Mouse (Mus musculus) hindbrain, embryonic 16.5 days (tissue): ENCODE data around the gene Ralgapb. TPM values are rescaled to one million over a fixed set of nuclear protein-coding genes. Genes with fewer than 3 reads are reported as not detected.

Experiments
- ATAC-seq: fragments of 200-750 bp; cut with Nextera tagmentation; 2 replicates; pipeline ENCODE4 v1.8.0; 2017; ENCODE audit warnings: moderate TSS enrichment, moderate library complexity
- H3K27ac ChIP-seq: fragments of 300-500 bp; sonication (generic); 2 replicates; pipeline ENCODE4 v1.5.1; 2014; ENCODE audit warnings: low read depth, mild to moderate bottlenecking, control low read depth, low read length, moderate library complexity
- H3K27me3 ChIP-seq: fragments of 300-500 bp; sonication (generic); replicated peaks from 2 replicates; pipeline ENCODE4 v1.6.1; 2014; ENCODE audit warnings: low read length; ENCODE audit not compliant: control insufficient read depth, insufficient read depth
- H3K36me3 ChIP-seq: fragments of 300-500 bp; sonication (generic); 2 replicates; pipeline ENCODE4 v1.6.1; 2014; ENCODE audit warnings: mild to moderate bottlenecking, low read length, moderate library complexity, mixed read lengths; ENCODE audit not compliant: control insufficient read depth, insufficient read depth
- H3K4me1 ChIP-seq: fragments of 300-500 bp; sonication (generic); 2 replicates; pipeline ENCODE4 v1.6.1; 2014; ENCODE audit warnings: low read depth, low read length; ENCODE audit not compliant: control insufficient read depth, insufficient read depth
- H3K4me2 ChIP-seq: fragments of 300-500 bp; sonication (generic); 2 replicates; pipeline ENCODE4 v1.6.1; 2014; ENCODE audit warnings: mild to moderate bottlenecking, low read length, control low read depth, moderate library complexity
- H3K4me3 ChIP-seq: fragments of 300-500 bp; sonication (generic); 2 replicates; pipeline ENCODE4 v1.5.1; 2014; ENCODE audit warnings: mild to moderate bottlenecking, low read length, control low read depth, moderate library complexity
- H3K9ac ChIP-seq: fragments of 300-500 bp; sonication (generic); 2 replicates; pipeline ENCODE4 v1.6.1; 2014; ENCODE audit warnings: low read depth, mild to moderate bottlenecking, control low read depth, low read length, moderate library complexity
- H3K9me3 ChIP-seq: fragments of 300-500 bp; sonication (generic); 2 replicates; pipeline ENCODE4 v1.6.1; 2014; ENCODE audit warnings: mild to moderate bottlenecking, low read length, moderate library complexity; ENCODE audit not compliant: control insufficient read depth
- WGBS: fragments of 180-500 bp; shearing (Covaris S2); extraction: QIAGEN DNeasy Blood & Tissue Kit; methylation state at CpG from one replicate; pipeline ENCODE4 v1.1.7; 2014; 5-methylcytosine and 5-hydroxymethylcytosine counted together
- polyA plus RNA-seq: library from polyadenylated mRNA; unstranded; fragments of >200 nt; fragmentation: Nextera tagmentation; extraction: Ambion mirVana; gene quantifications from 2 replicates; pipeline ENCODE4 v1.2.1, GENCODE M21; 2015

Ralgapb gene
- polyA plus RNA-seq, 1 experiment from 2014 or later: 19.1 TPM

DNA sequence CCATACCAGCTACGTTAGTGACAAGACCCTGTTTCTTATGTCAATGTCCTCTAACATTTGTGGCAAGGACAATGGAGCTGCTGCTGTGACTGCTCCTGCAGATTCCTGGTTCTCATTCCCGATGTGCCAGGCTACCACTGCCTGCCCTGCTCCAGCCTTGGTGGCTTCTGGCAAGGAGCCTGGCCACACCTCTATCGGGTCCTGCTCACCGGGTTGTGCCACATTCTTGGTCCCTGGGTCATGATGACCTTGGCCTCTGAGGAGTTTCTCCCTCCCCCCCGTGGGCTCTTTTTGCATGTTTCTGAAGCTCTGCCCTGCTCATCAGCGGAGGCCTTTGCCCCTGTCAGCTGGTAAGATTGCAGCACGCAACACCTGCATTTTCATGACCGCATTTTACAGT lies 113.4 kb downstream of the Ralgapb start:
- Histone ChIP-seq H3K4me3 (no peak overlapping the region), H3K4me1 (no peaks in the 10 kb centered on the region), H3K4me2 (no peak overlapping the region), H3K36me3 (no peaks in the 10 kb centered on the region), H3K27me3 (no peaks in the 10 kb centered on the region), H3K27ac (no peak overlapping the region), H3K9me3 (no peaks in the 10 kb centered on the region), H3K9ac (no peak overlapping the region)
- 70% methylated on average over 8 of the region's 8 CpGs for WGBS
- no peak for ATAC-seq

DNA sequence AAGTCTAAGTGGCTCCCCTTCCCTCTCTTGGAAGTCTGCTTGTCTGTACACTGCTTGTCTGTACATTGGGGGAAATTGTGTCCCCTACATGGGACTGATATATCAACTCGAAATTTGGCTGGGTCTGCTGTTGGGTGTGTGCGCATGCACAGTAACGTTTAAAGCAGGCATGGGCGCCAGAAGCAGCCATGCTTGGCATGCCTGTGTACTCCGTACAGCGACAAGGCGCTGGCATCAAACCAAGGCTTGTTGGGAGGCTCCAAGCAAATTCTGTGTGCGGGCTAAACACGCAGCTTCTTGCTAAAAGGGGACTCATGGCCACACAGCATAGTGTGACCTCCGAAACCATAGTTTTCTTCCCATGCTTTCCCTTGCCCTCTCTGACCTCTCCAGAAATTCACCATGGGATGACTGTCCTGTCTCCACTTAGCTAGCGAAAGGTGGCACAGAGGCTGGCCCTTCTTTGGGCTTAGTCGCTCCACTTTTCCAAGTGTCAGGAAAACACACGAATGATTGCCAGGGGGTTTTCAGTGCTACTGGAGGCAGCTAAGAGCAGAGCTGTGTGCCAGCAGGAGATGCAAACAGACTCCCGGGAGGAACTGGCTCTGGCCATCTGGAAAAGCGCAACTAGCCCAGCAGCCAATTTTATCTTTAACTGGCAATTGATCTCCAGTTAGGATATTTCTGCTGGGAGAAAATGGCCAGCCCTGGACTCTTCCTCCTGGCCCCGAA lies 114.6 kb downstream of the Ralgapb start:
- H3K4me3 ChIP-seq: no peak overlapping the region
- H3K36me3 ChIP-seq: no peaks in the 10 kb centered on the region
- no peak overlapping the region for H3K9ac ChIP-seq
- no peak overlapping the region for H3K4me2 ChIP-seq
- H3K4me1 ChIP-seq: no peaks in the 10 kb centered on the region
- ATAC-seq: no peak
- no peaks in the 10 kb centered on the region for H3K27me3 ChIP-seq
- no peaks in the 10 kb centered on the region for H3K9me3 ChIP-seq
- no peak overlapping the region for H3K27ac ChIP-seq
- 65% methylated on average over 16 of the region's 16 CpGs for WGBS

DNA sequence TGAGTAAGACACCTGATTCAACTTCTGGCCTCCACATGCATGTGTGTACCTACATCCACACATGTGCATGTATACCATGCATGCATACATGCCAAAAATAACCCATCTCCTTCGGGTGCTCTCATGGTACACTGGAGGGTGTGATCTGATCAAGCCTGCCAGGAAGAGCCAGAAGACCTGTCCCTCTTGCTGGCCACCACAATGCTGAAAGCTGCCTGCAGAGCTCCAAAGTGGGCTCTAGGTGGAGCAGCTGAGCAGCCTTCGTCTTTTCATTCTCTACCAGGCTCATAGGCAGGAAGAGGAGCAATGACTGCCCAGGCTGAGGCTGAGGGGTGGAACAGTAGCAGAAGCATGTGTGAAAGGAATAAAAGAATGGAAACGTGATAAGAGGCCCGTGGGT lies 124.4 kb downstream of the Ralgapb start:
- no peak overlapping the region for H3K9ac ChIP-seq
- no peaks in the 10 kb centered on the region for H3K9me3 ChIP-seq
- 11% methylated on average over 4 of the region's 4 CpGs for whole genome bisulfite sequencing
- H3K27ac ChIP-seq: no peak overlapping the region
- ATAC-seq: peak; percentile 79
- H3K27me3 ChIP-seq: no peaks in the 10 kb centered on the region
- no peak overlapping the region for H3K4me2 ChIP-seq
- H3K36me3 ChIP-seq: no peaks in the 10 kb centered on the region
- H3K4me3 ChIP-seq: no peak overlapping the region
- H3K4me1 ChIP-seq: no peaks in the 10 kb centered on the region

DNA sequence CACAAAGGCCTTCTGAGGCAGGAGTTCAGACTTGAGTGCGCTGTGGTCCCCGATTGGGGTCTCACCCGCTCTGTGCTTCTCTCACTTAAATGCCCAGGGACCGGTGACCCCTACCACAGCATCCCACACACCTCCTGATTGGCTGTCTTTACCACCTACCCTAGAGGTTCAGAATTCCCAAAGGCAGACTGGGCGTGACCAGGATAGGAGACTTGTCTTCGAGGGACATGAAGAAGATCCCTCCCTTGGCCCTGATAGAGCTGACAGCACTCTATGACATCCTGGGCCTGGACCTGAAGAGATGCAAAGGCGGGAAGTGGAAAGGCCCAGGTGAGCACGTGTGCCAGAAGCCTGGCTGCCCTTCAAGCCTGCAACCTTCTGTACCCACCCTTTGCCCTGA lies 124.9 kb downstream of the Ralgapb start:
- Histone ChIP-seq H3K27ac (no peak overlapping the region), H3K9ac (no peak overlapping the region), H3K4me3 (no peak overlapping the region), H3K27me3 (no peaks in the 10 kb centered on the region), H3K36me3 (no peaks in the 10 kb centered on the region), H3K9me3 (no peaks in the 10 kb centered on the region), H3K4me2 (no peak overlapping the region), H3K4me1 (no peaks in the 10 kb centered on the region)
- ATAC-seq: 0 out of 2 replicates have a peak, but pooled peaks have one; percentile 24
- WGBS: 78% methylated on average over 8 of the region's 8 CpGs

DNA sequence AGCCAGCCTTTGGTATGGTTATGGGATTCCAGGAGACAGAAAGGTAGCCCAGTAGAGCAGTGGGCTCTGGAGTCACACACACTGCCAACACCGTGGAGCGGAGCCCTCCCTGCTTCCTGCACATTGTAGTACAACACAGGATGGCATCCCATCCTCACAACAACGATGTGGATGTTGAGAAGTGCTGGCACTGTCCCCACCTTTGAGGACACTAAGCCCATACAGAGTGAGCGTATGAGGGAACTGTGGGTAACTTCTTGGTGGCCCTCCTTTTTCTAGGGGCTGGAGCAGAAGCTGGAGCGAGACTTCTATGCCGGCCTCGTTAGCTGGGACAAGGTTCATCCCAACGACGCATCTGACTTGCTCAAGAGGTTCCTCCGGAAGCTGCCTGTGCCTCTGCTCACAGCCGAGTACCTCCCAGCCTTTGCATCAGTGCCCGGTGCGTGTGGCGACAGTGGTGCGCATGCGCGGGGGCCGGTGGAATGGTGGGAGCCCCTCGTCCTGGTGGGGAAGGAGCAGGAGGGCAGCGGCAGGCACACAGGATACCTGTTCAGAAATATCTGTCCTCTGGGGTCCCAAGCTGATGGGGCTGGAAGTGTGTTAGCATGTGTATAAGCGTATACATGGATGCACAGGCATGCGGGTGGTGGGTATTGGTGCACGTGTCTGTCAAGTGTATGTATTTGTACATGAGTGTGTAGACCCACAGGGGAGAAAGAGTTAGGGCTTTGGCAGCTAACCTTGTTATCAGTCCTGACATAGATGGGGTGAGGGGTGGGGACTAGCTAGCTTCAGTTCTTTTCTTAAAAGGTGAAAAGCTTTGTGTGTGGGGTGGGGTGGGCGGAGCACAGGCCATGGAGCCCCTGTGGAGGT lies 130.0 kb downstream of the Ralgapb start:
- H3K27me3 ChIP-seq: no peaks in the 10 kb centered on the region
- peak; percentile 76 for ATAC-seq
- H3K4me3 ChIP-seq: peak overlapping the region; percentile 28
- H3K9ac ChIP-seq: peak overlapping the region; percentile 51
- H3K27ac ChIP-seq: no peak overlapping the region
- peak overlapping the region; percentile 56 for H3K4me2 ChIP-seq
- WGBS: 48% methylated on average over 24 of the region's 24 CpGs
- no peaks in the 10 kb centered on the region for H3K9me3 ChIP-seq
- H3K36me3 ChIP-seq: no peaks in the 10 kb centered on the region
- no peaks in the 10 kb centered on the region for H3K4me1 ChIP-seq

DNA sequence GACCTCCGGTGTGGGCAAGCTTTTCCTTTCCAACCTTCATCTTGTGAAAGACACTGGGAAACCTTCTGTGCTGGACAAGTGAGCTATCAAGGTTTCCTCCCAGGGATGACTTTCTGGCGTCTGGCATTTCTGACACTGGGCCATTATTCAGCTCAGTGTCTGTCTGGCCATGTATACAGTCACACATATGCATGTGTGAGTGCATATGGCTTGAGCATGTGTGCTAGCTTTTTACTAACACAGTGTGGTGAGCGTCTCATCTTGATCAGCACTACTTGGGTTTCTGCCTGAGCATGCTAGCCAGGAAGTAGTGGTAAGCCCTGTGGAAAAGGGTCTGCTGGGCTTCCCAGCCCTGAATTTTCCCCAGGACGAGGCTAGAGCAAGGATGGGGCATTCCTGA lies 131.6 kb downstream of the Ralgapb start:
- no peak overlapping the region for H3K27ac ChIP-seq
- H3K4me3 ChIP-seq: no peak overlapping the region
- H3K36me3 ChIP-seq: no peaks in the 10 kb centered on the region
- H3K9ac ChIP-seq: no peak overlapping the region
- no peaks in the 10 kb centered on the region for H3K27me3 ChIP-seq
- H3K9me3 ChIP-seq: no peaks in the 10 kb centered on the region
- no peaks in the 10 kb centered on the region for H3K4me1 ChIP-seq
- H3K4me2 ChIP-seq: no peak overlapping the region
- no peak for ATAC-seq
- 57% methylated on average over 4 of the region's 4 CpGs for WGBS

DNA sequence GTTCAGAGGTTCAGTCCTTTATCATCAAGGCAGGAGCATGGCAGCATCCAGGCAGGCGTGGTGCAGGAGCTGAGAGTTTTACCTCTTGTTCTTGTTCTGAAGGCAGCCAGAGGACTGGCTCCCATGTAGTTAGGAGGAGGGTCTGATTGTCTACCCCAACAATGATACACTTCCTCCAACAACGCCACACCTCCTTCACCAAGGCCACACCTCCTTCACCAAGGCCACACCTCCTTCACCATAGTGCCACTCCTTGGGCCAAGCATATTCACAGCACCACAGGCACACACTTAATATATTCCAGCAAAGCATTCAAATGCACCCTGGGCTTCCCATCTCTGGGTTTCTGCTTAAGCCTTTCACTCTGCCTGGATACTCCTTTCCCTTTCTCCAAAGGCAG lies 135.6 kb downstream of the Ralgapb start:
- Histone ChIP-seq H3K4me1 (no peaks in the 10 kb centered on the region; the same call in 1 of the 2 replicates), H3K27me3 (no peaks in the 10 kb centered on the region), H3K4me2 (no peak overlapping the region), H3K27ac (no peak overlapping the region), H3K4me3 (no peak overlapping the region), H3K9me3 (no peaks in the 10 kb centered on the region), H3K9ac (no peak overlapping the region), H3K36me3 (no peaks in the 10 kb centered on the region)
- 75% methylated on average over 2 of the region's 2 CpGs for WGBS
- no peak for ATAC-seq

DNA sequence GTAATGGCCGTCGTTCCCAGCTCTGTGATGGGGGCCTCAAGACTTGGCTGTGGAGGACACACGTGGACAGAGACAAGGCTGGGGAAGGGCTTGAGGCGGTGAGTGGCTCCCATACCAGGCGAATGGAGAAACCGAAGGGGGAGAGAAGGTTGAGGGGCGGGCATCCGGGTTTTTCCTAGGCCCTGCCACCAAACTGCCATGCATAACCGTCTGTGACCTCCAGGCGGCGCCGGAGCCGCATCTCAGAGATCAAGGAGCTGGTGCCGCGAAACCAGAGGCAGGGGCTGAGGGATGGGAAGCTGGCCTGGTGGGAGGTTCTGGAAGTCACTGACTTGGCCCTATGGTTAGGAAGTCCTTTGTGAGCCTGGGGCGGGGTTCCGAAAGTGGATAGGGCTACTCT lies 137.1 kb downstream of the Ralgapb start:
- Histone ChIP-seq H3K4me3 (no peak overlapping the region), H3K4me2 (peak overlapping the region; percentile 38; the same call in 1 of the 2 replicates), H3K27ac (no peak overlapping the region), H3K4me1 (no peaks in the 10 kb centered on the region; the same call in 1 of the 2 replicates), H3K9ac (peak overlapping the region; percentile 56), H3K27me3 (0 out of 2 replicates have a peak, but pooled peaks cover 4% of the 10 kb centered on the region), H3K9me3 (no peaks in the 10 kb centered on the region), H3K36me3 (no peaks in the 10 kb centered on the region)
- 4% methylated on average over 17 of the region's 17 CpGs for WGBS
- ATAC-seq: peak; percentile 75
